Mouse (Mus musculus) spleen, adult 2 months (tissue): ENCODE results near the gene Guca1b. TPM values are rescaled to one million over a fixed set of nuclear protein-coding genes. Genes with fewer than 3 reads are reported as not detected.
A peak's percentile ranks its signal among the peaks of the same experiment; 100 is the strongest.

Source experiments
- DNase-seq, 2 experiments: peaks; one replicate each; pipeline versions ENCODE4 v3.0.0 to v3.0.0-alpha.2; 2012 to 2021; ENCODE audit warnings: low spot score in 2 of 2, low read depth in 1 of 2
- H3K27ac ChIP-seq: fragments of 200-500 bp; 2 replicates; pipeline ENCODE4 v1.5.1; 2012; ENCODE audit warnings: low read length, inconsistent platforms; ENCODE audit not compliant: insufficient read depth
- H3K27me3 ChIP-seq: fragments of 200-500 bp; 2 replicates; pipeline ENCODE4 v1.6.1; 2012; ENCODE audit warnings: mild to moderate bottlenecking, moderate library complexity, low read length, inconsistent platforms; ENCODE audit not compliant: control insufficient read depth, insufficient read depth
- H3K36me3 ChIP-seq: fragments of 200-500 bp; 2 replicates; pipeline ENCODE4 v1.6.1; 2012; ENCODE audit warnings: mild to moderate bottlenecking, low read length, inconsistent platforms; ENCODE audit not compliant: control insufficient read depth, insufficient read depth
- H3K4me1 ChIP-seq: fragments of 200-500 bp; 2 replicates; pipeline ENCODE4 v1.6.1; 2011; ENCODE audit warnings: inconsistent platforms; ENCODE audit not compliant: control insufficient read depth, insufficient read depth, insufficient read length
- H3K4me3 ChIP-seq: fragments of 200-500 bp; 2 replicates; pipeline ENCODE4 v1.5.1; 2011; ENCODE audit warnings: mild to moderate bottlenecking, inconsistent platforms; ENCODE audit not compliant: insufficient read depth, insufficient read length; ENCODE audit errors: extremely low read depth
- CTCF ChIP-seq: fragments of 200-500 bp; IDR thresholded peaks from 2 replicates; pipeline ENCODE4 v1.5.1; 2011; ENCODE audit warnings: mild to moderate bottlenecking, inconsistent platforms; ENCODE audit not compliant: insufficient read depth, insufficient read length, insufficient replicate concordance; ENCODE audit errors: extremely low read depth
- POLR2A ChIP-seq: fragments of 200-500 bp; IDR thresholded peaks from 2 replicates; pipeline ENCODE4 v1.6.1; 2011; ENCODE audit warnings: low read depth, low read length, inconsistent platforms
- WGBS: fragments of 180-500 bp; shearing (Covaris S2); methylation state at CpG from one replicate; pipeline ENCODE4 v1.1.7; 2018; 5-methylcytosine and 5-hydroxymethylcytosine counted together
- polyA plus RNA-seq: library from polyadenylated mRNA; depleted of rRNA; stranded (reverse); fragments of >200 nt; gene quantifications from 2 replicates; pipeline ENCODE4 v1.2.3, GENCODE M21; 2012

The Guca1b gene
- polyA plus RNA-seq, 1 experiment: 2.2 TPM

GRCm38 (mm10) chr17:47371451-47371850 is 13.7 kb upstream of the Guca1b start:
- peak; percentile 50 for DNase-seq
- Histone ChIP-seq H3K4me1 (peaks cover 2% of the 10 kb centered on the region; the same call in 1 of the 2 replicates), H3K27ac (no peak overlapping the region), H3K27me3 (no peaks in the 10 kb centered on the region), H3K36me3 (peaks cover 23% of the 10 kb centered on the region), H3K4me3 (no peak overlapping the region)
- TF ChIP-seq CTCF (peak; percentile 56; the same call in 1 of the 2 replicates), POLR2A (no peak)
- WGBS: 12% methylated on average over 4 of the region's 4 CpGs

- Histone ChIP-seq H3K27ac (no peak overlapping the region), H3K4me1 (peaks cover 2% of the 10 kb centered on the region; the same call in 1 of the 2 replicates), H3K4me3 (no peak overlapping the region), H3K27me3 (no peaks in the 10 kb centered on the region), H3K36me3 (peaks cover 32% of the 10 kb centered on the region)
- TF ChIP-seq POLR2A (no peak), CTCF (no peak)
- no peak for DNase-seq
- 83% methylated on average over 6 of the region's 6 CpGs for WGBS
Observed at GRCm38 (mm10) chr17:47373991-47374390, 11.2 kb upstream of the Guca1b start.

- peaks cover 38% of the 10 kb centered on the region for H3K36me3 ChIP-seq
Observed at GRCm38 (mm10) chr17:47376779-47377280, 8.4 kb upstream of the Guca1b start.

GRCm38 (mm10) chr17:47378133-47378532 is 7.1 kb upstream of the Guca1b start:
- no peaks in the 10 kb centered on the region for H3K27me3 ChIP-seq
- no peak for DNase-seq
- WGBS: 93% methylated on average over 15 of the region's 15 CpGs
- no peak overlapping the region for H3K4me3 ChIP-seq
- H3K36me3 ChIP-seq: peaks cover 35% of the 10 kb centered on the region
- no peak overlapping the region for H3K27ac ChIP-seq
- H3K4me1 ChIP-seq: no peaks in the 10 kb centered on the region
- TF ChIP-seq POLR2A (no peak), CTCF (no peak)

More at GRCm38 (mm10) chr17:47376779-47377280, 8.4 kb upstream of the Guca1b start:
- 52% methylated on average over 6 of the region's 6 CpGs for WGBS
- TF ChIP-seq CTCF: no peak
- no peak for TF ChIP-seq POLR2A
- Histone ChIP-seq H3K4me3 (no peak overlapping the region), H3K4me1 (no peaks in the 10 kb centered on the region), H3K27me3 (no peaks in the 10 kb centered on the region), H3K27ac (no peak overlapping the region)
- DNase-seq: no peak

- Histone ChIP-seq H3K4me3 (no peak overlapping the region), H3K27ac (no peak overlapping the region), H3K27me3 (no peaks in the 10 kb centered on the region), H3K36me3 (peaks cover 13% of the 10 kb centered on the region), H3K4me1 (no peaks in the 10 kb centered on the region)
- WGBS: 72% methylated on average over 11 of the region's 11 CpGs
- no peak for DNase-seq
- no peak for TF ChIP-seq CTCF
- no peak for TF ChIP-seq POLR2A
Observed at GRCm38 (mm10) chr17:47381917-47382316, 3.3 kb upstream of the Guca1b start.

GRCm38 (mm10) chr17:47383266-47383665 is 1.9 kb upstream of the Guca1b start:
- Histone ChIP-seq H3K4me1 (no peaks in the 10 kb centered on the region), H3K36me3 (peaks cover 9% of the 10 kb centered on the region), H3K27me3 (no peaks in the 10 kb centered on the region), H3K4me3 (no peak overlapping the region), H3K27ac (no peak overlapping the region)
- no peak for TF ChIP-seq POLR2A
- TF ChIP-seq CTCF: no peak
- 89% methylated on average over 4 of the region's 4 CpGs for WGBS
- no peak for DNase-seq

- Histone ChIP-seq H3K4me3 (no peak overlapping the region), H3K27me3 (no peaks in the 10 kb centered on the region), H3K27ac (no peak overlapping the region), H3K4me1 (no peaks in the 10 kb centered on the region), H3K36me3 (peaks cover 5% of the 10 kb centered on the region)
- TF ChIP-seq POLR2A (no peak), CTCF (no peak)
- DNase-seq: no peak
- WGBS: 91% methylated on average over 3 of the region's 3 CpGs
Observed at GRCm38 (mm10) chr17:47384064-47384463, 1.1 kb upstream of the Guca1b start.
